Mouse (Mus musculus) embryonic facial prominence, embryonic 15.5 days (tissue): Measurements from ENCODE around the gene Rabl6. TPM values are rescaled to one million over a fixed set of nuclear protein-coding genes. Genes with fewer than 3 reads are reported as not detected.

Experiments used
- ATAC-seq: fragments of 200-750 bp; cut with Nextera tagmentation; 2 replicates; pipeline ENCODE4 v1.8.0; 2017; ENCODE audit warnings: low read depth, moderate TSS enrichment; ENCODE audit not compliant: insufficient number of reproducible peaks, low FRiP score, low TSS enrichment
- H3K27ac ChIP-seq: fragments of 300-500 bp; sonication (generic); replicated peaks from 2 replicates; pipeline ENCODE4 v1.5.1; 2015; ENCODE audit warnings: mild to moderate bottlenecking, inconsistent platforms
- H3K27me3 ChIP-seq: fragments of 300-500 bp; sonication (generic); 2 replicates; pipeline ENCODE4 v1.6.1; 2015; ENCODE audit warnings: inconsistent platforms
- H3K36me3 ChIP-seq: fragments of 300-500 bp; sonication (generic); 2 replicates; pipeline ENCODE4 v1.6.1; 2015; ENCODE audit warnings: mild to moderate bottlenecking, inconsistent platforms
- H3K4me1 ChIP-seq: fragments of 300-500 bp; sonication (generic); 2 replicates; pipeline ENCODE4 v1.6.1; 2015; ENCODE audit warnings: inconsistent platforms
- H3K4me2 ChIP-seq: fragments of 300-500 bp; sonication (generic); replicated peaks from 2 replicates; pipeline ENCODE4 v1.6.1; 2015; ENCODE audit warnings: mild to moderate bottlenecking, inconsistent platforms
- H3K4me3 ChIP-seq: fragments of 300-500 bp; sonication (generic); replicated peaks from 2 replicates; pipeline ENCODE4 v1.5.1; 2015; ENCODE audit warnings: mild to moderate bottlenecking, inconsistent platforms
- H3K9ac ChIP-seq: fragments of 300-500 bp; sonication (generic); 2 replicates; pipeline ENCODE4 v1.6.1; 2015; ENCODE audit warnings: inconsistent platforms
- H3K9me3 ChIP-seq: fragments of 300-500 bp; sonication (generic); replicated peaks from 2 replicates; pipeline ENCODE4 v1.6.1; 2016; ENCODE audit warnings: inconsistent platforms
- WGBS: fragments of 180-500 bp; shearing (Covaris S2); methylation state at CpG from one replicate; pipeline ENCODE4 v1.1.7; 2015; 5-methylcytosine and 5-hydroxymethylcytosine counted together
- polyA plus RNA-seq: library from polyadenylated mRNA; unstranded; fragments of >200 nt; fragmentation: Nextera tagmentation; extraction: Ambion mirVana; gene quantifications from 2 replicates; pipeline ENCODE4 v1.2.1, GENCODE M21; 2015

Gene Rabl6
- polyA plus RNA-seq, 1 experiment from 2014 or later, result 83.3 TPM

DNA sequence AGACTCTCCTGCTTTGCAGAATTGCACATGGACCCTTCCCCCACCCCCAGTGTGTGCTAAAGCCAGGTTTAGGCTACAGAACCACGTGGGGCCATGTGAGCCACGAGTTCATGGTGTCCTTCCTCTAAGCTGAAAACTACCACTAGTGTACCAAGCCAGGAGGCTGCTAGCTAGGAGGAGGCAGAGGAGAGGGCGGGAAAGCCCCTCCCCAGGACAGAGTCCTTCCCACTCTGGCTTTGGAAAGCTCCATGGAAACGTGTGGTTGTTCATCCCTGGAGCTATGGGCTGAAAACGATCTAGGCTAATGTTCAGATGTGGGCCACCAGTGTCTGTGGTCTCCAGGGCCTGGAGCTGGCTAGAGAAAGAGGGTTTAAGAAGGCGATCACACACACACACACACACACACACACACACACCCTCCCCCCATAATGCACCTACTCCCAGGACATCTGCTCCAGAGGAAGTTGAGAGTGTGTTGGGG is 27.7 kb downstream of the Rabl6 start:
- Histone ChIP-seq H3K9ac (no peak overlapping the region), H3K27me3 (peaks cover 56% of the 10 kb centered on the region), H3K4me1 (peaks cover 69% of the 10 kb centered on the region), H3K36me3 (peaks cover 27% of the 10 kb centered on the region), H3K27ac (no peak overlapping the region), H3K4me3 (0 out of 2 replicates have a peak overlapping the region, but pooled peaks have one; percentile 41), H3K9me3 (no peaks in the 10 kb centered on the region), H3K4me2 (peak overlapping the region; percentile 78)
- WGBS, result 39% methylated on average over 6 of the region's 6 CpGs
- ATAC-seq, result no peak

DNA sequence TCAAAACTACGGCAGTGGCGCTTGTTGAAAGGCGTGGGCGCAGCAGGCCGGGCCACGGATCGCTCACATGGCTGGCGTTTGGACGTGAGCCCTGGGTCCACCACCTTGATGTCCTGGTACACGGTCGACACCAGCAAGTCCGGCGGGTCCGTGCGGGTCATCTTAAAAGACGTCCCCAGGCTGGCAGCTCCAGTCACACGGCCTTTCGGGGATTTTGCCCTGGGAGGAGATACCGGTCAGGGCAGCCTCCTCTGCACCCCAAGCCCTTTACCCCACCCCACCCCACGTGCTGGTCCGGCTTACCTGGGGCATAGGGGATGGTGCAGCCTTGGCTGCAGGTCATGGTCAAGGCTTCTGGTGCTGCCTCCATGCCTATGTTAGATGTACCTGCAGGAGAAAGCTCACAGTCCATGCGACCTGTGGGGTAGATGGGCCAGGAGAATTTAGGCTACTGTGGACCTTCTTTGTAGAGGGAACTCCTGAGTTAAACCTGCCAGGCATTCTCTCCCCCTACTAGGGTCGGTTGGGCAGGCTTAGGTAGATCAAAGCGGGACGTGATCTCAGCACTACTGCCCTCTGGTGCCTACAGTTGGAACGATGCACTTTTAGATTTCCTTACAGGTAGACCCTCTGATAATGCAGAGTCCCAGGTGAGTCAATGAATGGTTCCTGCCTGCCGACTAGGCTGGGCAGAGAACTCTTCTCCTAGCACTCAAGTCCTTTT is 28.4 kb downstream of the Rabl6 start:
- H3K9me3 ChIP-seq, result no peaks in the 10 kb centered on the region
- ATAC-seq, result no peak
- peak overlapping the region; percentile 27 for H3K4me3 ChIP-seq
- H3K27ac ChIP-seq, result no peak overlapping the region
- H3K4me1 ChIP-seq, result peaks cover 73% of the 10 kb centered on the region
- H3K9ac ChIP-seq, result no peak overlapping the region
- H3K36me3 ChIP-seq, result peaks cover 23% of the 10 kb centered on the region
- peak overlapping the region; percentile 46 for H3K4me2 ChIP-seq
- H3K27me3 ChIP-seq, result peaks cover 56% of the 10 kb centered on the region
- WGBS, result 6% methylated on average over 27 of the region's 27 CpGs

DNA sequence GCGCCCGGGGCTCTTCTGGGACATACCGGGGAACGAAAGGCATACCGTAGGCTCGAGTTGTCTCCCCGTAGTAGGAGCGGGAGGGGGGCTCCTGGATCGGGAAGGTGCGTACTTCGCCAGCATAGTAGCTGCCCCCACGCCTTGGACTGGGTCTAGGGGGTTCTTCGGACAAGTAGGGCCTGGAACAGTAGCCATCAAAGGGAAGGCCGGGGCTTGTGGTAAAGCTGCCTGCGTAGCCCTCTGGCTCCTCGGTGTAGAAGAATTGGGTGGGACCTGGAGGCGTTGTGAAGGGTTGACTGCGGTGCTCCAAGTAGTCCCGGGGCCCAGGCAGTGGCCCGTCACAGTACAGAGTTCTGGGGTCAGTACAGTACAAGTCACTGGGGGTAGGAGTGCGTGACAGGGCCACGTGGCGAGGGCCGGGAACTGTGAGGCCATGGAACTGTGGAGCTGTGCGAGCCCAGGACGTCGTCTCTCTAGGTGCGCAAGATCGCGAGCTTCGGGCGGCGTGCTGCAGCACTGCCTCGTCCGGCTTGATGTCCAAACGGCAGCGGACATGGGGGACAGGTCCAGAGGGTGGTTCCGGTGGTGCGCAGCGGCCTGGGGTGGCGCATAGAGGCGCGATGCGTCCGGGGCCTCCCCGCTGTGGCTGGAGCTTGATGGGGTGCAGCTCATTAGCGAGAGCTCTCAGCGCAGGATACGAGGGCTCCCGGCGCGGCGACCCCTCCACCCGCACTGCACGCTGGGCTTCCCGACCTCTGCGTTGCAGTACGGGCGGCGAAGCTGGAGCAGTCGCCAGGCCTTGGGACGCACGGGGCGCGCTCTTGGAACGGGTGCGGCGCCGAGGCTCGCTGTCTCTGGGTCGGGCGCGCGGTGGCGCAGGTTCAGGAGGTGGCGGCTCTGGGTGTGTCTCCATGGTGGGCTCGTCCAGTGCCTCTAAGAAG is 29.3 kb downstream of the Rabl6 start:
- peaks cover 15% of the 10 kb centered on the region for H3K36me3 ChIP-seq
- H3K4me1 ChIP-seq, result peaks cover 76% of the 10 kb centered on the region
- H3K27me3 ChIP-seq, result peaks cover 56% of the 10 kb centered on the region
- no peak for ATAC-seq
- no peak overlapping the region for H3K9ac ChIP-seq
- no peak overlapping the region for H3K27ac ChIP-seq
- H3K4me3 ChIP-seq, result peak overlapping the region; percentile 27
- no peaks in the 10 kb centered on the region for H3K9me3 ChIP-seq
- WGBS, result 5% methylated on average over 77 of the region's 77 CpGs
- H3K4me2 ChIP-seq, result peak overlapping the region; percentile 46

DNA sequence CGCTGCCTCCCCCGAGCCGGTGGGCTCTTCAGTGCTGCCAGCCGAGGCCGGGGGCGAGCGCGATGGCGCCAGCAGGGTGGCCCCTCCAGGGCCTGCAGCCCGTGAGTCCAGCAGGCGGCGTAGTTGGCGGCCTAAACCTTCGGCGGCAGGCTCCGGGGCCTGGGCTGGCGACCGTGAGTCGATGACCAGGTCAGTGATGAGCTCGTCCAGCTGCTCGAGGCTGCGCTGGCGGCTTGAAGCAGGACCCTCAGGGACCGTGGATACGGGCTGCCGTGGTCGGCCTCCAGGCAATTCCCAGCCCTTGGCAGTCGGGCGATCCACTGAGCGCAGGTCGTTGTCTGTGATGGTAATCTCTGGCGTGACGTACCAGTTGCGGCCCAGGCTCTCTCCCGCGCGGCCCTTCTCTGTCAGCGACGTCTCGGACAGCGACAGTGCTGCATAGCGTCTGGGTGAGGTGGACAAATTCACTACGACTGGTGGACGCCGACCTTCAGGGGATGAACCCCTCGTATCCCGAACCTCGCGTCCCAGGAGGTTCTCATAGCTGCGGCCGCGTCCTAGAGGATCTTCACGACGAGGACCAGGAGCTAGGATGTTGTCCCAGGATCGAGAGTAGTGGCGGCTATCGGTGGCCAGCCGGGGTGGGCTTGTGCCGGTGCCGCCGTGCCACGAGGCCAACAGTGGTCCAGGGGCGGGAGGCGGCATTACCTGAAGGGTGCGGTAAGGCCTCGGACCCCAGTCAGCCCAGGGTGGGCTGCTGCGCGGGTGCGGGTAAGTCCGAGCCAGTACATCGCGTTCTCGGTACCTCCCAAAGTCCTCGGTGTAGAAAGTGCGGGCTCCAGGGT is 30.1 kb downstream of the Rabl6 start:
- Histone ChIP-seq H3K27me3 (peaks cover 56% of the 10 kb centered on the region), H3K27ac (no peak overlapping the region), H3K4me1 (peaks cover 84% of the 10 kb centered on the region), H3K4me3 (peak overlapping the region; percentile 27), H3K9ac (no peak overlapping the region), H3K9me3 (no peaks in the 10 kb centered on the region), H3K36me3 (peaks cover 6% of the 10 kb centered on the region; the same call in 1 of the 2 replicates), H3K4me2 (peak overlapping the region; percentile 46)
- no peak for ATAC-seq
- WGBS, result 7% methylated on average over 75 of the region's 75 CpGs

DNA sequence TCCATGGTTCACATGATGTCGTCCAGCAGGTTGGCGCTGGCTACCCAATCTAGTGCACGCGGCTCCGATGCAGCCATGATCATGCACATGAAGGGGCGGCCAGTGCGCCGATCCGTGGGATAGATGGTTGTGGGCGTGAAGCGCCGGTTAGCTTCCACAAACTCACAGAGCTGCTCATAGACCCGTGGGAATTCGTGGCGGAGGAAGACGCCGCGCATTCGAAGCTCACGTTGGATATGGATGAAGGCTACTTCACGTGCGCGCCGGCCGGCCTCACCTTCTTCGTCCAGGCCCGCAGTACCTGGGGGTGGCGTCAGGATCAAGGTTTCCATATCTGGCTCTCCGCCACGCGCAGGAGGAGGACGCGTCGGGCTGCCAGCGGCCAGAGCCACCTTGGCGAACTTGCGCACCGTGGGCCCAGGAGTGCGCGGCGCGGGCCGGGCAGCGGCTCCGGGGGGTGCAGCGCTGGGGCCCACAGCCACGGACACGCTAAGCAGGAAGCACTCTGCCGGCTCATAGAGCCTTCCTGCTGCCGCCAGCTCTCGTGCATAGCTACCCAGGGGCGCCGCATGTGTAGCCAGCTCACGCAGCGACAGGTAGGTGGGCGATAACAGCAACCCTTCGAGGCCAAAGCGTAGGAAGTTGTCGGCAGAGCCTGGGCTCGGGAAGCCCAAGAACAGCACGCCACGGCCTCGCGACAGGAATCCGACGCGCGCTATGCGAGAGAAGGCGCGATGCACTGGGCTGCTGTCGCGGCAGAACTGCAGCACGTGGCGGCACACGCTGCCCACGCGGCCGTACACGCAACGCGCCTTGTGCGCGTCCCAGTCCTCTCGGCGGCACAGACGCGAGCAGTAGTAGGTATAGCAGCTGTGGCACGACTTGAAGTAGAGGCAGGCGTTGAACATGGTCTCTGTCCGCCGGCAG is 31.1 kb downstream of the Rabl6 start:
- Histone ChIP-seq H3K9ac (no peak overlapping the region), H3K4me1 (peaks cover 77% of the 10 kb centered on the region)

DNA sequence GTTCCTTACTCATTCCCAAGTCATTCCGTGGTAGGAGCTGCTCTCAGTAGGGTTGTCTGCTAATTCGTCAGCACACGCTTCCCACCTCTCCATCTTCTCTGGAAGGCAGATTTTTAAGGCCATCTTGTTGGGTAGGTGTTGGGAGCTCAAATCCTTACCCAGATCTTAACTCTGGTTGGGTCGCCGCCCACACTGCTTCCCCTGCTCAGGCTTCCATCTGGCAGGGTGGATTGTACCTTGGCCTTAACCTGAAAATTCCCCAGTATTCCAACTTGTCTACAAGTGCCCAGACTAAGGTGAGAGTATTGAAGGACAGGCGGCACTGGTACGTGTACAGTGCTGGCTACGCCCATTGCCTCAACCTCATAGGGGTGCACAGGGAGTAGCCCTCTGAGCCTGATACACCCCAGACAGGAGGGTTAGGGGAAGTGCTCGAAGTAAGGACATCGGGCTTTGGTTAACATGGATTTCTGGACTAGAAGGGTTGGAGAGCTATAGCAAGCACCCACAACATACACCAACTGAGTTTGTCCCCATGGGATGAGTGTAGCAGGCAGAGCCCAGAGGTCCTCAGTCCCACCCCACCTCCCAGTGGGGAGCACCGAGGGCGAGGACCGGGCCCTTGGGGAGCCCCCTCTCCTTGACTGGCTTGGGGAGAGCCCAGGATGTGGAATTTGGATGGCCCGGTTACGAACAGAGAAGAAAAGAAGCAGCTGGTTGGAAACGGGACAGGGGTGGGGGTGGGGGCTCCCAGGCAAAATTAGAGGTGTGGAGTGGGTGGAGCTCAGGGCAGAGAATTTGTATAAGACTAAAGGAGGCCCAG is 32.1 kb downstream of the Rabl6 start:
- peaks cover 68% of the 10 kb centered on the region for H3K4me1 ChIP-seq
- H3K27ac ChIP-seq, result no peak overlapping the region
- H3K9ac ChIP-seq, result no peak overlapping the region
- ATAC-seq, result no peak
- no peak overlapping the region for H3K4me3 ChIP-seq
- 77% methylated on average over 16 of the region's 16 CpGs for WGBS
- H3K36me3 ChIP-seq, result 0 out of 2 replicates have a peak, but pooled peaks cover 4% of the 10 kb centered on the region
- peaks cover 54% of the 10 kb centered on the region for H3K27me3 ChIP-seq
- H3K4me2 ChIP-seq, result peak overlapping the region; percentile 90
- H3K9me3 ChIP-seq, result no peaks in the 10 kb centered on the region

More for the DNA sequence above, 31.1 kb downstream of the Rabl6 start:
- Histone ChIP-seq H3K36me3 (no peaks in the 10 kb centered on the region), H3K9me3 (no peaks in the 10 kb centered on the region), H3K27ac (no peak overlapping the region), H3K4me3 (peak overlapping the region; percentile 25), H3K27me3 (peaks cover 56% of the 10 kb centered on the region), H3K4me2 (peak overlapping the region; percentile 46)
- WGBS, result 16% methylated on average over 92 of the region's 92 CpGs
- ATAC-seq, result no peak

DNA sequence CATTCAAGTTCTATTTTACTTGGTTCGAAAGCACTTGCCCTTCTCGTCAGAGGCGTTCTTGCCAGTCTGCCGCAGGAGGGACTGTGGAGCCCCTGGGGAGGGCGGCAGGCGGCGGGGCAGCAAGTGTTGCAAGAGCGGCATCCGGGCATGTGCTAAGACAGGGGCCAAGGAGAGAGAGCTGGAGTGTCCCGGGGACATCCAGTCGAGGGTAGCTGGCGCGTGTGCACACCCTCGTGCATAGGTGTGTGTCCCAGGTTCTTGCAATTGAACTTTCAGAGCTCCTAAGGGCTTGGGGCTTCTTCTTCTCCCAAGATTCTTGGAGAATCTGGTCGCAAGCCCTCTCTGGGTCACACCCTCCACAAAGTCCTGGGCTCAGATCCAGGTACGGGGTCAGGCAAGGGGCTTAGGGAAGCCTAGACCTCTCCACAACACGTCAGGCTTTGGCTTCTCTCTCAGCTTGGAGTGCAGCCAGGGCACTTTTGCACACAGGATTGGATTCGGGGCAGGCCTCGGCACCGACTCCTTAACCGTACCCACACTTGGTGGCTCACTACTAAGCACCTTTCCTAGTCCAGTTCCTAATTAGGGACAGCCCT is 32.8 kb downstream of the Rabl6 start:
- H3K27me3 ChIP-seq, result peaks cover 47% of the 10 kb centered on the region
- peak overlapping the region; percentile 90 for H3K4me2 ChIP-seq
- H3K36me3 ChIP-seq, result 0 out of 2 replicates have a peak, but pooled peaks cover 4% of the 10 kb centered on the region
- H3K27ac ChIP-seq, result peak overlapping the region; percentile 95
- no peaks in the 10 kb centered on the region for H3K9me3 ChIP-seq
- H3K9ac ChIP-seq, result peak overlapping the region; percentile 50
- no peak for ATAC-seq
- H3K4me3 ChIP-seq, result peak overlapping the region; percentile 63
- H3K4me1 ChIP-seq, result peaks cover 61% of the 10 kb centered on the region
- WGBS, result 8% methylated on average over 21 of the region's 21 CpGs

DNA sequence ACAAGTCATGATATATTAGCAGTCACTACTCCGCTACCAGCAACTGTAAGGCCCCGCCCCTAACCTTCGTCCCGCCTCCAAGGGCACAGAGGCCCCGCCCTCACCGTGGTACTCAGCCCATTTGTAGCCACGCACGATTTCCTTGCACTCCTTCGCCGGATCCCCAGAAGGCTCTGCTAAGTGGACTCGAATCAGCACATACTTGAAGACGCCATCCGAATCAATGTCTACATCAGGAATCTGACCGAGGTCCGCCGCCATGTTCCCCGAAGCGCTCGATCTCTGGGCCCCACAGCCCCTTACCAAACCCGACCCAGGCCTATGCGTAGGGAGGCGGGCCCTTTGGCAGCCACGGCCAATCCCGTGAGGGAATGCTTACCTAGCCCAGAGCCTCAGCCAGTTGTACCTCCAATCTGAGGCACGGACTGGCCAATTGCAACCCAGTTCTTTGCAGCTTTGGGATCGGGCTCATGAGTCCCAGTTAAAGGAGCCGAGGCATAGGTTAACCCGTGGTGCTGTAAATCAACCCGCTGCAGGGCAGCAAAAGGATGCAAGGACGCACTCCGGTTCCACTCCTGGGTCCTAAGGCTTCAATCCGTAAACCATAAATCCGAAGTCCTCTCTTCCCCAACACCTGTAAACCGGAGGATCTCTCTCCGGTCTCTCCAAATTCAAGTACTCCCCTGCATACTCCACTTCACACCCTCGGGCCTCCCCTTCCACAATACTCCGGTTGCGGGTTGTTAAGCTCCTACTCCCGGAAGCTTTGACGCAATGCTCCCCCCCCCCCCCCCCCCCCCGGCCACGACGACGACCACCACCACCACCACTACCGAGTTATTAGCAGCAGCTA is 33.5 kb downstream of the Rabl6 start, which contains the start of the genes Mamdc4 and Phpt1:
Gene Mamdc4 (minus strand): TSS at position 267 of the 853 bp plus-strand sequence.
Gene Phpt1 (minus strand): TSS at position 646 of the 853 bp plus-strand sequence.
- H3K9ac ChIP-seq, result peak within 1 kb of the TSS; percentile 50
- H3K4me2 ChIP-seq, result peak within 1 kb of the TSS; percentile 90
- H3K36me3 ChIP-seq, result peaks cover 8% of the 10 kb centered on the region
- ATAC-seq, result peak; percentile 98
- peaks cover 54% of the 10 kb centered on the region for H3K4me1 ChIP-seq
- peak within 1 kb of the TSS; percentile 95 for H3K27ac ChIP-seq
- H3K4me3 ChIP-seq, result peak within 1 kb of the TSS; percentile 63
- H3K27me3 ChIP-seq, result peaks cover 40% of the 10 kb centered on the region
- under 1% methylated on average over 45 of the region's 45 CpGs for WGBS
- no peaks in the 10 kb centered on the region for H3K9me3 ChIP-seq
